Comparison of ENCODE assay signal across 10 mouse cellular contexts in genomic region chr16:97286717-97287116, GRCm38 (mm10).
DNase-seq lines count a peak whose midpoint lies in the region; ATAC-seq lines count a peak whose summit lies in the region.
"Had no signal": no experiment of that assay in that cellular context is flagged by ENCODE, and none has a peak within 500 bp of the region (broad histone marks: within the 10 kb centered on the region; RNA-seq: fewer than 3 reads in every experiment).

No protein-coding gene starts in this region.

- no peaks in the 10 kb centered on the region for H3K36me3 ChIP-seq in heart, embryonic 11.5 days (ENCODE audit: control insufficient read depth, insufficient read depth, low read length)

- intact Hi-C loops in heart, postnatal 14 days (cut with DNase I): no loop called here
- intact Hi-C loops in heart, postnatal 36 days (cut with DNase I): no loop called here
- intact Hi-C loops in left cerebral cortex, postnatal 4 days (cut with DNase I): no loop called here

- 31% methylated on average over 3 of the region's 3 CpGs for WGBS in heart, embryonic 11.5 days (ENCODE audit: insufficient replicate concordance)

- H3K9ac ChIP-seq in heart, embryonic 11.5 days (ENCODE audit: low read depth, low read length): no peak overlapping the region

- H3K27ac ChIP-seq in heart, embryonic 11.5 days (ENCODE audit: low read depth, low read length): no peak overlapping the region

- no peak overlapping the region for H3K4me2 ChIP-seq in heart, embryonic 11.5 days

- H3K9me3 ChIP-seq in heart, embryonic 11.5 days (replicated peaks; ENCODE audit: control insufficient read depth, low read length): no peaks in the 10 kb centered on the region

- ATAC-seq in heart, embryonic 11.5 days (replicated peaks; ENCODE audit: insufficient number of reproducible peaks, low FRiP score, low TSS enrichment): no peak
- ATAC-seq in monocyte, adult 5-6 weeks (replicated peaks; ENCODE audit: insufficient number of reproducible peaks, low FRiP score, low TSS enrichment, poor library complexity, severe bottlenecking): no peak

- no peak overlapping the region for H3K4me3 ChIP-seq in heart, embryonic 11.5 days (ENCODE audit: low read depth, low read length)

- DNase-seq in heart, postnatal 14 days: peak; percentile 26 to 38
- no peak for DNase-seq in heart, postnatal 36 days
- DNase-seq in R1 (ENCODE audit: low read depth, low spot score): peak; percentile 33
- DNase-seq in frontal cortex, postnatal 10 days (ENCODE audit: low spot score in 2 of 2): peak; percentile 53 to 73
- peak; percentile 71 for DNase-seq in left cerebral cortex, postnatal 4 days
- no peak for DNase-seq in spleen, postnatal 4 days (ENCODE audit: low spot score in 2 of 2)
- DNase-seq: kidney, postnatal 25 days; lung, postnatal 36 days had no signal

- no peaks in the 10 kb centered on the region for H3K27me3 ChIP-seq in heart, embryonic 11.5 days (ENCODE audit: control insufficient read depth, insufficient read depth, low read length)

- no peaks in the 10 kb centered on the region for H3K4me1 ChIP-seq in heart, embryonic 11.5 days (ENCODE audit: control insufficient read depth, insufficient read depth, low read length)

Comparison
In these comparisons a context has a peak if more than half of its experiments do, and no peak if none do; other contexts are left out.
1. DNase-seq: peak in heart, postnatal 14 days (2 of 2), R1 (single experiment), frontal cortex, postnatal 10 days (2 of 2) and left cerebral cortex, postnatal 4 days (single experiment); none in heart, postnatal 36 days (0 of 2) and spleen, postnatal 4 days (0 of 2).